Mouse (Mus musculus) thymus, adult 2 months (tissue): ENCODE measurements at regions not wholly inside any gene's neighbourhood (a gene's known extent, or its start where the extent isn't known, plus 50 kb on each side); places are given as distances from the start of the nearest gene placed in this dataset.

Source experiments
- DNase-seq: peaks from one replicate; pipeline ENCODE4 v3.0.0; 2021
- H3K27ac ChIP-seq: fragments of 200-500 bp; 2 replicates; pipeline ENCODE4 v1.5.1; 2012; ENCODE audit warnings: low read length, control low read depth; ENCODE audit not compliant: control insufficient read depth, insufficient read depth
- H3K27me3 ChIP-seq: fragments of 200-500 bp; 2 replicates; pipeline ENCODE4 v1.6.1; 2012; ENCODE audit warnings: mild to moderate bottlenecking, low read length, moderate library complexity, mixed read lengths; ENCODE audit not compliant: control insufficient read depth, insufficient read depth
- H3K36me3 ChIP-seq: fragments of 200-500 bp; 2 replicates; pipeline ENCODE4 v1.6.1; 2012; ENCODE audit warnings: mild to moderate bottlenecking, low read length, moderate library complexity; ENCODE audit not compliant: control insufficient read depth, insufficient read depth
- H3K4me1 ChIP-seq: fragments of 200-500 bp; replicated peaks from 2 replicates; pipeline ENCODE4 v1.6.1; 2012; ENCODE audit warnings: low read length; ENCODE audit not compliant: control insufficient read depth, insufficient read depth
- H3K4me3 ChIP-seq: fragments of 200-500 bp; 2 replicates; pipeline ENCODE4 v1.5.1; 2012; ENCODE audit warnings: mild to moderate bottlenecking, low read length, control low read depth, moderate library complexity; ENCODE audit not compliant: control insufficient read depth, insufficient read depth
- CTCF ChIP-seq: fragments of 200-500 bp; IDR thresholded peaks from 2 replicates; pipeline ENCODE4 v1.5.1; 2012; ENCODE audit warnings: mild to moderate bottlenecking, control low read depth, low read length, moderate library complexity, borderline replicate concordance; ENCODE audit not compliant: control insufficient read depth, poor library complexity, insufficient read depth; ENCODE audit errors: extremely low read depth
- POLR2A ChIP-seq: fragments of 200-500 bp; IDR thresholded peaks from 2 replicates; pipeline ENCODE4 v1.6.1; 2012; ENCODE audit warnings: mild to moderate bottlenecking, low read length, control low read depth, moderate library complexity; ENCODE audit not compliant: control insufficient read depth, poor library complexity, insufficient read depth; ENCODE audit errors: extremely low read depth
- WGBS: fragments of 180-500 bp; shearing (Covaris S2); methylation state at CpG from one replicate; pipeline ENCODE4 v1.1.7; 2018; 5-methylcytosine and 5-hydroxymethylcytosine counted together

DNA sequence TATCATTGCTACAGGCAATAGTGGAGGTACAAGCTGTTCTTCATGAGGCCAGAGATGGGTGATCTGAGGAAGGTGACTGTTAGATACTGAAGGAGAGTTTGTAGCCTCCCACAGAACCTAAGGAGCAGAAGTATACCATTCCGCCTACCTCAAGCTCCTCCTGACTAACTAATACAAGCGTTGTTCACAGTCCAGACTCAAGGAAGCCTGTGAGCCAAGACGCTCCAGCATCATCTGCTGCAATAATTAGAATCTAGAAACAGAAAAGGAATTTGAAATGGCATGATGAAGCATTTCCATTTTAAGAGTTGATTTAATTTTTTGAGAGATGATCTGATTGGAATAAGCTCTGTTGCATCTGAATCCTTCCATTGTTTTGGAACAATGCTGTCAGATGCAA lies 66.9 kb upstream of the Gadd45a start:
- 98% methylated on average over 3 of the region's 3 CpGs for WGBS

DNA sequence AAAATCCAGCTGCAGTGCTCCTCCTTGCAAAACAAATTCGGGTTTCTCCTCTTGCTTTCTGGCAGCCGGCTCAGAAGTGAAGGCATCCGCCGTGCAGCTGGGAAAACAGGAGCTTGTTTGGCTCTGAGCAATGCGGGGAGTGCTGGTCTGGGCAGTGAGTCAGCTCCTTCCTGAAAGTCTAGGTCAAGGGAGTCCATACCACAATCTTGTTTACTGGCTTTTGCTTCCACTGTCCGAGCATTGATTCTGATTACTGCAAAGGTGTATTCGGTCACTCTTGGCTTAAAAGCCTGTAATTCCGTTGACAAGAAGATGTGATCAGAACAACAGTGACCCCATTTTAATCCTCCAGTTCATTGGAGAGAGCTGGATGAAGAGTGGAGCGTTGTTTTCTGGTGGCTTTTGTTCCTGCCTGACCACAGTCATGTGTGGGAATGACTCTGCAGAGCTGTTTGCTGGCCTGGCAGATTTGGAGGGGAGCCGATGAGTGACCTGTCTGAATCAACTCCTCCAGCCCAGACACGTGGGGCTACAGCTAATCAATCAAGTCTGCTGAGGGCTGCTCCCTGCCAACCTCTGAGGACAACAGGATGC lies 65.4 kb upstream of the Gadd45a start:
- Histone ChIP-seq H3K36me3 (no peaks in the 10 kb centered on the region), H3K4me1 (peaks cover 8% of the 10 kb centered on the region), H3K27me3 (no peaks in the 10 kb centered on the region), H3K4me3 (no peak overlapping the region), H3K27ac (no peak overlapping the region)
- TF ChIP-seq CTCF (no peak), POLR2A (no peak)
- 28% methylated on average over 11 of the region's 11 CpGs for WGBS
- DNase-seq: no peak

More for the DNA sequence above, 66.9 kb upstream of the Gadd45a start:
- TF ChIP-seq CTCF: no peak
- TF ChIP-seq POLR2A: no peak
- Histone ChIP-seq H3K27ac (no peak overlapping the region), H3K36me3 (no peaks in the 10 kb centered on the region), H3K27me3 (no peaks in the 10 kb centered on the region), H3K4me1 (peaks cover 8% of the 10 kb centered on the region), H3K4me3 (no peak overlapping the region)
- no peak for DNase-seq

DNA sequence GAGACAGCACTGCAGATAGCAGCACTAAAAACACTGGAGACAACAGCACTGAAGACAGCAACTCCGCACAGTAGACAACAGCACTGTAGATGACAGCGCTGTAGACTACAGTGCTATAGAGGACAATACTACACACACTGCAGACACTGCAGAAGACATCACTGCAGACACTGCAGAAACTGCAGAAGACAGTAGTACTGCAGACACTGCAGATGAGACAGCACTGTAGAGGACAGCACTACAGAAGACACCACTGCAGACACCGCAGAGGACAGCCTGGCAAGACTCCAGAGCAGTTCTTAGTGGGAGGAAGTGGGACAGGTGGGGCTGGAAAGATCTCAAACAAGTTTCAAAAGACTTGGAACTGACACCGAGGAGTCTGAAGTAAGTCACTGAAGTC lies 64.8 kb upstream of the Gadd45a start:
- 42% methylated on average over 4 of the region's 4 CpGs for WGBS
- DNase-seq: no peak
- Histone ChIP-seq H3K27me3 (no peaks in the 10 kb centered on the region), H3K4me1 (peaks cover 8% of the 10 kb centered on the region), H3K4me3 (no peak overlapping the region), H3K36me3 (no peaks in the 10 kb centered on the region), H3K27ac (no peak overlapping the region)
- TF ChIP-seq POLR2A (no peak), CTCF (no peak)

DNA sequence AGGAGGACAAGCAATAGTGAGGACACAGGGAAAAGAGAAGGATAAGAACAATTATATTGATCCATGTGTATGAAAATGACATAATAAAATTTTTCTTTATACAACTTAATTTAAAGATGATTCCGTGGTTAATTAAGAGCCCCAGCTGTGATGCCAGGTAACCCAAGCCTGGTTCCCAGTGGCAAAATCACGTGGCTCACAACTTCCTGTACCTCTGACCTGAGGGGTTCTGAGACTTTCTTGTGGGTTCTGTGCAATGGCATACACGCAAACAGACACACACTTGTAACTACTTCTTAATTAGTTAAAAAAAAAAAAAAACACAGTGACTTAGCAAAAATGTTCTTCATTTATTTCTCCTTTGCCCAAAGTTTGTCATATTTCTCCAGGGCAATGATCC lies 57.2 kb upstream of the Gadd45a start:
- Histone ChIP-seq H3K27ac (no peak overlapping the region), H3K4me1 (peaks cover 8% of the 10 kb centered on the region), H3K4me3 (no peak overlapping the region), H3K36me3 (no peaks in the 10 kb centered on the region), H3K27me3 (no peaks in the 10 kb centered on the region)
- peak; percentile 40 for DNase-seq
- 6% methylated on average over 3 of the region's 3 CpGs for WGBS
- TF ChIP-seq POLR2A (no peak), CTCF (no peak)

DNA sequence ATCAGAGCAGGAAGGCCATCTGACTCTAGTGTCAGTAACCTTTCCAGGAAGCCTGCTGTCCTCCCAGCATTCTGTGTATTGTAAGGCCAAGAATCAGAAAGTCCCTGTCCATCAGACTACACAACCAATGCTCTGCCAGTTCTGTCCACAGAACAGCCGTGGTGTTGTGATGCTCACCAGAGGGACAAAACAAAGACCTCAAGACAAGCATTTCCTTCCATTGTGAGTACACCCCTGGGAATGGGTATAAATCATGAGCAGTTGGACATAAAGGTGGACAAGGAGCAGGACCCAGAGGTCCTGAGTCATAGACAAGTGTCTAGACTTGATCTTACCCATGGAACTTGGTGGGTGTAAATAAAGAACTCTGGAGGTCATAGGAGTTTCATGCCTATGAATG lies 55.9 kb upstream of the Gadd45a start:
- no peaks in the 10 kb centered on the region for H3K27me3 ChIP-seq
- TF ChIP-seq CTCF: no peak
- TF ChIP-seq POLR2A: no peak
- H3K4me3 ChIP-seq: no peak overlapping the region
- DNase-seq: no peak
- peaks cover 8% of the 10 kb centered on the region for H3K4me1 ChIP-seq
- no peaks in the 10 kb centered on the region for H3K36me3 ChIP-seq
- no peak overlapping the region for H3K27ac ChIP-seq
- 88% methylated on average over 1 of the region's 1 CpGs for WGBS

DNA sequence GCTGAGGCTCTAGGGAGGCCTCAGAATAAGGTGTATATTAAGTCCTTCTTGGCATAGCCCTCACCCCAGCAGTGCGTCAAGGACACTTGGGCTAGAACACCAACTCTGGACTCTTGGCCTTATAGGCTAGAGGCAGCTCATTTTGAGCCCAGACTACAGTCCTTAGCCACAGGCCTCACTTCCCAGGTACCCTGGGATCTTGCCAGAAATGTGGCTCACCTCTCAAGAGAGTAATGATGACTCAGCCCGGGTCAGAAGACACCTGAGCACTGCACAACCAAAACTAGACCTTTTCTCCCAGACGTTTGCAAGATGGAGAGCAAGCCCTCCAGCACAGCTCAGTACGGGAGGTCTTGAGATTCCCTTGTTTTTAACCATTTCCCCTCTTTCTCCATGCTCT lies 52.9 kb upstream of the Gadd45a start:
- peaks cover 8% of the 10 kb centered on the region for H3K4me1 ChIP-seq
- DNase-seq: no peak
- no peaks in the 10 kb centered on the region for H3K36me3 ChIP-seq
- no peaks in the 10 kb centered on the region for H3K27me3 ChIP-seq
- WGBS: 88% methylated on average over 4 of the region's 4 CpGs
- TF ChIP-seq CTCF (no peak), POLR2A (no peak)
- H3K4me3 ChIP-seq: no peak overlapping the region
- no peak overlapping the region for H3K27ac ChIP-seq
